Mouse (Mus musculus) neural tube, embryonic 13.5 days (tissue): ENCODE results near the gene Evl. TPM values are rescaled to one million over a fixed set of nuclear protein-coding genes. Genes with fewer than 3 reads are reported as not detected.

Experiments used
- ATAC-seq: fragments of 200-750 bp; cut with Nextera tagmentation; 2 replicates; pipeline ENCODE4 v1.8.0; 2017; ENCODE audit warnings: low read depth, mild to moderate bottlenecking, moderate TSS enrichment, moderate library complexity
- H3K27ac ChIP-seq: fragments of 300-500 bp; sonication (generic); replicated peaks from 2 replicates; pipeline ENCODE4 v1.5.1; 2015; ENCODE audit warnings: moderate library complexity, mild to moderate bottlenecking, inconsistent platforms
- H3K27me3 ChIP-seq: fragments of 300-500 bp; sonication (generic); 2 replicates; pipeline ENCODE4 v1.6.1; 2015; ENCODE audit warnings: mild to moderate bottlenecking, inconsistent platforms
- H3K36me3 ChIP-seq: fragments of 300-500 bp; sonication (generic); 2 replicates; pipeline ENCODE4 v1.6.1; 2015; ENCODE audit warnings: mild to moderate bottlenecking, inconsistent platforms
- H3K4me1 ChIP-seq: fragments of 300-500 bp; sonication (generic); replicated peaks from 2 replicates; pipeline ENCODE4 v1.6.1; 2015; ENCODE audit warnings: inconsistent platforms
- H3K4me2 ChIP-seq: fragments of 300-500 bp; sonication (generic); 2 replicates; pipeline ENCODE4 v1.6.1; 2015; ENCODE audit warnings: inconsistent platforms, mild to moderate bottlenecking, moderate library complexity
- H3K4me3 ChIP-seq: fragments of 300-500 bp; sonication (generic); 2 replicates; pipeline ENCODE4 v1.5.1; 2015; ENCODE audit warnings: mild to moderate bottlenecking, inconsistent platforms
- H3K9ac ChIP-seq: fragments of 300-500 bp; sonication (generic); 2 replicates; pipeline ENCODE4 v1.6.1; 2015; ENCODE audit warnings: moderate library complexity, mild to moderate bottlenecking, inconsistent platforms
- H3K9me3 ChIP-seq: fragments of 300-500 bp; sonication (generic); 2 replicates; pipeline ENCODE4 v1.6.1; 2016; ENCODE audit warnings: inconsistent platforms
- WGBS: fragments of 180-500 bp; shearing (Covaris S2); methylation state at CpG from one replicate; pipeline ENCODE4 v1.1.7; 2015; 5-methylcytosine and 5-hydroxymethylcytosine counted together
- polyA plus RNA-seq: library from polyadenylated mRNA; unstranded; fragments of >200 nt; fragmentation: Nextera tagmentation; extraction: Ambion mirVana; gene quantifications from 2 replicates; pipeline ENCODE4 v1.2.1, GENCODE M21; 2015

The Evl gene
- polyA plus RNA-seq, 1 experiment from 2014 or later = 208 TPM

- no peak overlapping the region for H3K4me2 ChIP-seq
- H3K27ac ChIP-seq = no peak overlapping the region
- H3K9me3 ChIP-seq = no peaks in the 10 kb centered on the region
- 0 out of 2 replicates have a peak, but pooled peaks cover 7% of the 10 kb centered on the region for H3K36me3 ChIP-seq
- no peak overlapping the region for H3K4me3 ChIP-seq
- peaks cover 10% of the 10 kb centered on the region; the same call in 1 of the 2 replicates for H3K4me1 ChIP-seq
- 91% methylated on average over 6 of the region's 6 CpGs for WGBS
- H3K9ac ChIP-seq = no peak overlapping the region
- ATAC-seq = no peak
- no peaks in the 10 kb centered on the region for H3K27me3 ChIP-seq
Observed at GRCm38 (mm10) chr12:108592866-108593265, 38.3 kb downstream of the Evl start.

- H3K9me3 ChIP-seq = peaks cover 6% of the 10 kb centered on the region; the same call in 1 of the 2 replicates
- H3K9ac ChIP-seq = no peak overlapping the region
- no peak for ATAC-seq
- no peak overlapping the region for H3K4me3 ChIP-seq
- peaks cover 38% of the 10 kb centered on the region for H3K4me1 ChIP-seq
- 82% methylated on average over 4 of the region's 4 CpGs for WGBS
- no peak overlapping the region for H3K4me2 ChIP-seq
- H3K27ac ChIP-seq = no peak overlapping the region
- H3K27me3 ChIP-seq = no peaks in the 10 kb centered on the region
- H3K36me3 ChIP-seq = peaks cover 8% of the 10 kb centered on the region; the same call in 1 of the 2 replicates
Observed at GRCm38 (mm10) chr12:108600864-108601263, 46.3 kb downstream of the Evl start.

GRCm38 (mm10) chr12:108601326-108601725 lies 46.8 kb downstream of the Evl start:
- no peak for ATAC-seq
- 77% methylated on average over 8 of the region's 8 CpGs for WGBS
- Histone ChIP-seq H3K27me3 (no peaks in the 10 kb centered on the region), H3K36me3 (peaks cover 8% of the 10 kb centered on the region; the same call in 1 of the 2 replicates), H3K4me2 (no peak overlapping the region), H3K9ac (no peak overlapping the region), H3K9me3 (peaks cover 6% of the 10 kb centered on the region; the same call in 1 of the 2 replicates), H3K4me3 (no peak overlapping the region), H3K4me1 (peaks cover 43% of the 10 kb centered on the region), H3K27ac (no peak overlapping the region)

GRCm38 (mm10) chr12:108604546-108604945 lies 50.0 kb downstream of the Evl start:
- ATAC-seq = no peak
- Histone ChIP-seq H3K4me1 (peaks cover 52% of the 10 kb centered on the region), H3K4me2 (no peak overlapping the region), H3K36me3 (no peaks in the 10 kb centered on the region), H3K9ac (0 out of 2 replicates have a peak overlapping the region, but pooled peaks have one; percentile 13), H3K9me3 (no peaks in the 10 kb centered on the region), H3K27ac (0 out of 2 replicates have a peak overlapping the region, but pooled peaks have one; percentile 9), H3K4me3 (no peak overlapping the region), H3K27me3 (no peaks in the 10 kb centered on the region)

- Histone ChIP-seq H3K9ac (peak overlapping the region; percentile 65), H3K36me3 (no peaks in the 10 kb centered on the region), H3K4me3 (peak overlapping the region; percentile 22), H3K27ac (peak overlapping the region; percentile 72), H3K9me3 (no peaks in the 10 kb centered on the region), H3K27me3 (no peaks in the 10 kb centered on the region), H3K4me1 (peaks cover 49% of the 10 kb centered on the region), H3K4me2 (peak overlapping the region; percentile 44)
- ATAC-seq = peak; percentile 77
- WGBS = 42% methylated on average over 12 of the region's 12 CpGs
Observed at GRCm38 (mm10) chr12:108605521-108606281, 51.2 kb downstream of the Evl start.

GRCm38 (mm10) chr12:108606321-108606720 lies 51.8 kb downstream of the Evl start:
- Histone ChIP-seq H3K27me3 (no peaks in the 10 kb centered on the region), H3K4me3 (peak overlapping the region; percentile 22), H3K4me1 (peaks cover 43% of the 10 kb centered on the region), H3K9me3 (no peaks in the 10 kb centered on the region), H3K9ac (peak overlapping the region; percentile 65), H3K4me2 (peak overlapping the region; percentile 44), H3K36me3 (0 out of 2 replicates have a peak, but pooled peaks cover 3% of the 10 kb centered on the region), H3K27ac (peak overlapping the region; percentile 72)
- no peak for ATAC-seq
- 57% methylated on average over 7 of the region's 7 CpGs for WGBS

- Histone ChIP-seq H3K36me3 (0 out of 2 replicates have a peak, but pooled peaks cover 3% of the 10 kb centered on the region), H3K4me1 (peaks cover 42% of the 10 kb centered on the region), H3K27ac (no peak overlapping the region), H3K27me3 (no peaks in the 10 kb centered on the region), H3K9me3 (no peaks in the 10 kb centered on the region), H3K9ac (no peak overlapping the region), H3K4me3 (no peak overlapping the region), H3K4me2 (no peak overlapping the region)
- 86% methylated on average over 3 of the region's 3 CpGs for WGBS
- no peak for ATAC-seq
Observed at GRCm38 (mm10) chr12:108609446-108609845, 54.9 kb downstream of the Evl start.

- no peak overlapping the region for H3K4me3 ChIP-seq
- no peak overlapping the region for H3K27ac ChIP-seq
- H3K4me2 ChIP-seq = no peak overlapping the region
- no peak overlapping the region for H3K9ac ChIP-seq
- no peak for ATAC-seq
- H3K27me3 ChIP-seq = no peaks in the 10 kb centered on the region
- peaks cover 41% of the 10 kb centered on the region for H3K4me1 ChIP-seq
- no peaks in the 10 kb centered on the region for H3K9me3 ChIP-seq
- 94% methylated on average over 4 of the region's 4 CpGs for WGBS
- 0 out of 2 replicates have a peak, but pooled peaks cover 3% of the 10 kb centered on the region for H3K36me3 ChIP-seq
Observed at GRCm38 (mm10) chr12:108610255-108610654, 55.7 kb downstream of the Evl start.

GRCm38 (mm10) chr12:108613081-108613480 lies 58.6 kb downstream of the Evl start:
- Histone ChIP-seq H3K9me3 (no peaks in the 10 kb centered on the region), H3K4me1 (peaks cover 21% of the 10 kb centered on the region), H3K27ac (no peak overlapping the region), H3K9ac (no peak overlapping the region), H3K36me3 (0 out of 2 replicates have a peak, but pooled peaks cover 3% of the 10 kb centered on the region), H3K4me2 (no peak overlapping the region), H3K4me3 (no peak overlapping the region), H3K27me3 (no peaks in the 10 kb centered on the region)
- ATAC-seq = no peak
- 44% methylated on average over 3 of the region's 3 CpGs for WGBS

GRCm38 (mm10) chr12:108617511-108617910 lies 63.0 kb downstream of the Evl start:
- 77% methylated on average over 7 of the region's 7 CpGs for WGBS
- H3K4me3 ChIP-seq = no peak overlapping the region
- peaks cover 7% of the 10 kb centered on the region; the same call in 1 of the 2 replicates for H3K36me3 ChIP-seq
- H3K27ac ChIP-seq = no peak overlapping the region
- ATAC-seq = no peak
- H3K4me2 ChIP-seq = no peak overlapping the region
- H3K9ac ChIP-seq = no peak overlapping the region
- H3K4me1 ChIP-seq = peaks cover 32% of the 10 kb centered on the region
- no peaks in the 10 kb centered on the region for H3K9me3 ChIP-seq
- H3K27me3 ChIP-seq = no peaks in the 10 kb centered on the region

- peaks cover 25% of the 10 kb centered on the region; the same call in 1 of the 2 replicates for H3K4me1 ChIP-seq
- no peak overlapping the region for H3K9ac ChIP-seq
- no peak overlapping the region for H3K4me3 ChIP-seq
- H3K36me3 ChIP-seq = peaks cover 11% of the 10 kb centered on the region; the same call in 1 of the 2 replicates
- H3K4me2 ChIP-seq = no peak overlapping the region
- H3K9me3 ChIP-seq = no peaks in the 10 kb centered on the region
- no peak for ATAC-seq
- 0 out of 2 replicates have a peak overlapping the region, but pooled peaks have one; percentile 13 for H3K27ac ChIP-seq
- 94% methylated on average over 7 of the region's 7 CpGs for WGBS
- no peaks in the 10 kb centered on the region for H3K27me3 ChIP-seq
Observed at GRCm38 (mm10) chr12:108619853-108620416, 65.4 kb downstream of the Evl start.

GRCm38 (mm10) chr12:108622406-108622805 lies 67.9 kb downstream of the Evl start:
- no peak for ATAC-seq
- no peak overlapping the region for H3K4me2 ChIP-seq
- 76% methylated on average over 5 of the region's 5 CpGs for WGBS
- H3K4me3 ChIP-seq = no peak overlapping the region
- no peak overlapping the region for H3K27ac ChIP-seq
- H3K36me3 ChIP-seq = peaks cover 11% of the 10 kb centered on the region; the same call in 1 of the 2 replicates
- no peaks in the 10 kb centered on the region for H3K27me3 ChIP-seq
- H3K9me3 ChIP-seq = no peaks in the 10 kb centered on the region
- peaks cover 43% of the 10 kb centered on the region for H3K4me1 ChIP-seq
- no peak overlapping the region for H3K9ac ChIP-seq
